Mouse (Mus musculus): Measurements from ENCODE around the gene Srpk2.
"Not testable (repeated sequence)": the region's sequence is repeated elsewhere in the genome, so short reads cannot be mapped to it uniquely, and the experiment has no call there.

The Srpk2 gene

GRCm38 (mm10) chr5:23656590-23656989, 27.8 kb downstream of the Srpk2 start:
- TF ChIP-seq CTCF (conservative IDR thresholded peaks at IDR 0.05; ENCODE audit: low read length): no peak
- no peak for TF ChIP-seq NANOG (IDR thresholded peaks at IDR 0.05; ENCODE audit: borderline replicate concordance, low read length)
- no peak for TF ChIP-seq POU5F1 (IDR thresholded peaks at IDR 0.05; ENCODE audit: borderline replicate concordance, low read length)
- Histone ChIP-seq H3K27me3 (ENCODE audit: insufficient read depth, low read length) (no peaks in the 10 kb centered on the region), H3K4me3 (replicated peaks; ENCODE audit: low read length) (no peak overlapping the region), H3K9me3 (ENCODE audit: low read length) (no peaks in the 10 kb centered on the region), H3K4me1 (replicated peaks; ENCODE audit: low read depth, low read length) (peaks cover 18% of the 10 kb centered on the region), H3K36me3 (ENCODE audit: insufficient read depth, low read length) (no peaks in the 10 kb centered on the region)

GRCm38 (mm10) chr5:23655030-23655429, 29.4 kb downstream of the Srpk2 start:
- H3K4me1 ChIP-seq (replicated peaks; ENCODE audit: low read depth, low read length): peaks cover 26% of the 10 kb centered on the region
- no peaks in the 10 kb centered on the region for H3K36me3 ChIP-seq (ENCODE audit: insufficient read depth, low read length)
- no peaks in the 10 kb centered on the region for H3K27me3 ChIP-seq (ENCODE audit: insufficient read depth, low read length)
- no peak for TF ChIP-seq CTCF (conservative IDR thresholded peaks at IDR 0.05; ENCODE audit: low read length)
- no peak for TF ChIP-seq POU5F1 (IDR thresholded peaks at IDR 0.05; ENCODE audit: borderline replicate concordance, low read length)
- TF ChIP-seq NANOG (IDR thresholded peaks at IDR 0.05; ENCODE audit: borderline replicate concordance, low read length): no peak
- no peak overlapping the region for H3K4me3 ChIP-seq (replicated peaks; ENCODE audit: low read length)
- no peaks in the 10 kb centered on the region for H3K9me3 ChIP-seq (ENCODE audit: low read length)

- H3K36me3 ChIP-seq (ENCODE audit: insufficient read depth, low read length): no peaks in the 10 kb centered on the region
- no peaks in the 10 kb centered on the region for H3K9me3 ChIP-seq (ENCODE audit: low read length)
- no peaks in the 10 kb centered on the region for H3K27me3 ChIP-seq (ENCODE audit: insufficient read depth, low read length)
- H3K4me1 ChIP-seq (replicated peaks; ENCODE audit: low read depth, low read length): peaks cover 21% of the 10 kb centered on the region
- TF ChIP-seq POU5F1 (IDR thresholded peaks at IDR 0.05; ENCODE audit: borderline replicate concordance, low read length) (no peak), NANOG (IDR thresholded peaks at IDR 0.05; ENCODE audit: borderline replicate concordance, low read length) (no peak), CTCF (conservative IDR thresholded peaks at IDR 0.05; ENCODE audit: low read length) (no peak)
- 0 out of 2 replicates have a peak overlapping the region, but pooled peaks have one; percentile 3 for H3K4me3 ChIP-seq (replicated peaks; ENCODE audit: low read length)
Observed at GRCm38 (mm10) chr5:23652326-23652725, 32.1 kb downstream of the Srpk2 start.

DNA sequence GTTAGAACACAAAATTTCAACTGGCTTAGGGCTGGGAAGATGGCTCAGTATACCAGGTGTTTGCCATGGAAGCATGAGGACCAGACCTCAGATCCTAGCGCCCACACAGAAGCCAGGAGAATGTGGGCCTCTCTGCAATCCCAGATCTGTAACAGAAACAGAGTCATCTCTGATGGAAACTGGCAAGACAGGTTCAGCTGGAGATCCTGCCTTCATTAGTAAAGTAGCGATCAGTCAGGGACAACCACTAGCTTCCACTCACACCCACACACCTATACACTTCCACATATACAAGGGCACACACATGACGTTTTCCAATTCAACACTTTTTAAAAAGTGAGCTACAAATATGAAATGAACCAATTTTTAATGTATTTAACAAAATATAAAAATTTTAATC, 32.6 kb downstream of the Srpk2 start:
- Histone ChIP-seq H3K9me3 (ENCODE audit: low read length) (no peaks in the 10 kb centered on the region), H3K4me3 (replicated peaks; ENCODE audit: low read length) (no peak overlapping the region), H3K36me3 (ENCODE audit: insufficient read depth, low read length) (no peaks in the 10 kb centered on the region), H3K27me3 (ENCODE audit: insufficient read depth, low read length) (no peaks in the 10 kb centered on the region), H3K4me1 (replicated peaks; ENCODE audit: low read depth, low read length) (peaks cover 23% of the 10 kb centered on the region)
- no peak for TF ChIP-seq POU5F1 (IDR thresholded peaks at IDR 0.05; ENCODE audit: borderline replicate concordance, low read length)
- no peak for TF ChIP-seq NANOG (IDR thresholded peaks at IDR 0.05; ENCODE audit: borderline replicate concordance, low read length)
- no peak for TF ChIP-seq CTCF (conservative IDR thresholded peaks at IDR 0.05; ENCODE audit: low read length)

DNA sequence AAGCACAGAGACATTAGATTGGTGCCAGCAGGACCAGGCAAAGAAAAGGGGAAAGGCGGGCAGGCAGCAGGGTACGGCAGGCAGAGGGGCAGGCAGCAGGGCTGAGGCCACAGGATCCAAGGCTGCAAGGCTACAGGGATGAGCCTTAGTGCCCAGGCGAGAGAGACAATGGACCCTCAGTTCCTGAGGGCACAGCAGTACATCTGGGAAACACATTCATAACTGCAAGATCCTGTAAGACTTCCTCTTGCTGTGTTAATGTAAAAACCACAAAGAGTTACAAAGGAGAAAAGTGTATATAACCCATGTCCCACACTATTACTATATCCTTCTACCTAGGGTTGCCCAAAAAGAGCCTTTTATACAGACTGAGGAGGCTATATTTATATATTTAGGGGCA, 33.9 kb downstream of the Srpk2 start:
- Histone ChIP-seq H3K9me3 (ENCODE audit: low read length) (no peaks in the 10 kb centered on the region), H3K27me3 (ENCODE audit: insufficient read depth, low read length) (no peaks in the 10 kb centered on the region), H3K36me3 (ENCODE audit: insufficient read depth, low read length) (no peaks in the 10 kb centered on the region), H3K4me3 (replicated peaks; ENCODE audit: low read length) (no peak overlapping the region), H3K4me1 (replicated peaks; ENCODE audit: low read depth, low read length) (peaks cover 23% of the 10 kb centered on the region)
- TF ChIP-seq CTCF (conservative IDR thresholded peaks at IDR 0.05; ENCODE audit: low read length) (no peak), POU5F1 (IDR thresholded peaks at IDR 0.05; ENCODE audit: borderline replicate concordance, low read length) (no peak), NANOG (IDR thresholded peaks at IDR 0.05; ENCODE audit: borderline replicate concordance, low read length) (no peak)

GRCm38 (mm10) chr5:23649246-23649645, 35.2 kb downstream of the Srpk2 start:
- Histone ChIP-seq H3K4me3 (replicated peaks; ENCODE audit: low read length) (no peak overlapping the region), H3K27me3 (ENCODE audit: insufficient read depth, low read length) (no peaks in the 10 kb centered on the region)
- TF ChIP-seq POU5F1 (IDR thresholded peaks at IDR 0.05; ENCODE audit: borderline replicate concordance, low read length) (no peak), CTCF (conservative IDR thresholded peaks at IDR 0.05; ENCODE audit: low read length) (no peak), NANOG (IDR thresholded peaks at IDR 0.05; ENCODE audit: borderline replicate concordance, low read length) (no peak)

DNA sequence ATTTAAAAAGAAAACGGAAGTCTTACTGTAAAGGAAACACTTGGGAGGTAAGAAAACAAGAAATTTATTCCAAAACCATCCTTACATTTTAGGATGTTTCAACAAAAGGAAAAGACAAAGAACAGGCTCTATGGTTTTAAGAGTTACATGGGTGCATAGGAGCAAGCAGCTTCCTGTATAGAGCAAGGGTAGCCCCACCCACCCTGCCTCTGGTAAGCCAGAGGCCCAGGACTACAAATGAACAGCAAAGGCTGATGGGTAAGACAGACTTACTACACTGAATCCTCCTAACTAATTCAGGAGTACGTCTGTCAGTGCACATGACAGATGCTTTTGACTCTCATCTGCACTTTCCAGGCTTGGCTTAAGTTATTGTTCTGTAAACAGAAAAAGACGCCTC, 38.7 kb downstream of the Srpk2 start:
- TF ChIP-seq NANOG (IDR thresholded peaks at IDR 0.05; ENCODE audit: borderline replicate concordance, low read length) (no peak), CTCF (conservative IDR thresholded peaks at IDR 0.05; ENCODE audit: low read length) (no peak), POU5F1 (IDR thresholded peaks at IDR 0.05; ENCODE audit: borderline replicate concordance, low read length) (no peak)
- Histone ChIP-seq H3K9me3 (ENCODE audit: low read length) (no peaks in the 10 kb centered on the region), H3K27me3 (ENCODE audit: insufficient read depth, low read length) (no peaks in the 10 kb centered on the region), H3K4me3 (replicated peaks; ENCODE audit: low read length) (no peak overlapping the region), H3K4me1 (replicated peaks; ENCODE audit: low read depth, low read length) (peaks cover 23% of the 10 kb centered on the region), H3K36me3 (ENCODE audit: insufficient read depth, low read length) (no peaks in the 10 kb centered on the region)

More at GRCm38 (mm10) chr5:23649246-23649645, 35.2 kb downstream of the Srpk2 start:
- Histone ChIP-seq H3K36me3 (ENCODE audit: insufficient read depth, low read length) (no peaks in the 10 kb centered on the region), H3K4me1 (replicated peaks; ENCODE audit: low read depth, low read length) (peaks cover 23% of the 10 kb centered on the region), H3K9me3 (ENCODE audit: low read length) (no peaks in the 10 kb centered on the region)

DNA sequence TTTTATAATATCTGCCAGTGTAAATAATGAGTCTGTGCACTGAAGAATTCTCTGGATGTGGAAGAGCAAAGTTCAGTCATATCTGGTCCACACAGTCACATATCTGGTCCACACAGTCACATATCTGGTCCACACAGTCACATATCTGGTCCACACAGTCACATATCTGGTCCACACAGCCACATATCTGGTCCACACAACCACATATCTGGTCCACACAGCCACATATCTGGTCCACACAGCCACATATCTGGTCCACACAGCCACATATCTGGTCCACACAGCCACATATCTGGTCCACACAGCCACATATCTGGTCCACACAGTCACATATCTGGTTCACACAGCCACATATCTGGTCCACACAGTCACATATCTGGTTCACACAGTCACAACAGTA, 45.2 kb downstream of the Srpk2 start:
- not testable (repeated sequence) for H3K9me3 ChIP-seq (ENCODE audit: low read length); H3K36me3 ChIP-seq (ENCODE audit: insufficient read depth, low read length)

DNA sequence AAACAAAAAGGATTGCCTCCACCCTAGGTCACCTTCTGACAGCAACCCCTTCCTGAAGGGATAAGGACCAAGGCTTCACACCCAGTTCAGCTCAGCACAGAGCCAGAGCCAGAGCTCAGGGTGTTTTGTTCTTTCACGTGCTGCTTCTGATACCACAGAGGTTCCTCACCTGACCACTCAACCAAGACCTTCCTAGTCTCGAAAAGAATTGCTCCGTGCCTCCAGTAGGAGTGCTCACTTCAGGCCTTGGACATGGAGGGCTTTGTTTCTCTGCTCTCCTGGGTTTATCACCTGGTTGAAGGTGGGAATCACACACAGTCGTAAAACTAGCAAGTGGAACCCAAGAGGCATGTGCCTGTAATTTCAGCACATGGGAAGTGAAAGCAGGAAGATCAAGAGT, 46.4 kb downstream of the Srpk2 start:
- H3K4me1 ChIP-seq (replicated peaks; ENCODE audit: low read depth, low read length): peaks cover 21% of the 10 kb centered on the region
- no peaks in the 10 kb centered on the region for H3K36me3 ChIP-seq (ENCODE audit: insufficient read depth, low read length)
- H3K9me3 ChIP-seq (ENCODE audit: low read length): no peaks in the 10 kb centered on the region
- no peak overlapping the region for H3K4me3 ChIP-seq (replicated peaks; ENCODE audit: low read length)
- H3K27me3 ChIP-seq (ENCODE audit: insufficient read depth, low read length): no peaks in the 10 kb centered on the region
- TF ChIP-seq CTCF (conservative IDR thresholded peaks at IDR 0.05; ENCODE audit: low read length): no peak
- TF ChIP-seq NANOG (IDR thresholded peaks at IDR 0.05; ENCODE audit: borderline replicate concordance, low read length): no peak
- no peak for TF ChIP-seq POU5F1 (IDR thresholded peaks at IDR 0.05; ENCODE audit: borderline replicate concordance, low read length)

More for the DNA sequence above, 45.2 kb downstream of the Srpk2 start:
- peaks cover 24% of the 10 kb centered on the region for H3K4me1 ChIP-seq (replicated peaks; ENCODE audit: low read depth, low read length)
- H3K27me3 ChIP-seq (ENCODE audit: insufficient read depth, low read length); H3K4me3 ChIP-seq (replicated peaks; ENCODE audit: low read length): not testable (repeated sequence)

Data from E14TG2a.4 (cell line).